Mouse (Mus musculus) thymus, adult 2 months (tissue): ENCODE results near the gene Pigx. TPM values are rescaled to one million over a fixed set of nuclear protein-coding genes. Genes with fewer than 3 reads are reported as not detected.

Experiments used
- DNase-seq: peaks from one replicate; pipeline ENCODE4 v3.0.0; 2021
- H3K27ac ChIP-seq: fragments of 200-500 bp; 2 replicates; pipeline ENCODE4 v1.5.1; 2012; ENCODE audit warnings: low read length, control low read depth; ENCODE audit not compliant: control insufficient read depth, insufficient read depth
- H3K27me3 ChIP-seq: fragments of 200-500 bp; 2 replicates; pipeline ENCODE4 v1.6.1; 2012; ENCODE audit warnings: mild to moderate bottlenecking, low read length, moderate library complexity, mixed read lengths; ENCODE audit not compliant: control insufficient read depth, insufficient read depth
- H3K36me3 ChIP-seq: fragments of 200-500 bp; 2 replicates; pipeline ENCODE4 v1.6.1; 2012; ENCODE audit warnings: mild to moderate bottlenecking, low read length, moderate library complexity; ENCODE audit not compliant: control insufficient read depth, insufficient read depth
- H3K4me1 ChIP-seq: fragments of 200-500 bp; replicated peaks from 2 replicates; pipeline ENCODE4 v1.6.1; 2012; ENCODE audit warnings: low read length; ENCODE audit not compliant: control insufficient read depth, insufficient read depth
- H3K4me3 ChIP-seq: fragments of 200-500 bp; 2 replicates; pipeline ENCODE4 v1.5.1; 2012; ENCODE audit warnings: mild to moderate bottlenecking, low read length, control low read depth, moderate library complexity; ENCODE audit not compliant: control insufficient read depth, insufficient read depth
- CTCF ChIP-seq: fragments of 200-500 bp; IDR thresholded peaks from 2 replicates; pipeline ENCODE4 v1.5.1; 2012; ENCODE audit warnings: mild to moderate bottlenecking, control low read depth, low read length, moderate library complexity, borderline replicate concordance; ENCODE audit not compliant: control insufficient read depth, poor library complexity, insufficient read depth; ENCODE audit errors: extremely low read depth
- POLR2A ChIP-seq: fragments of 200-500 bp; IDR thresholded peaks from 2 replicates; pipeline ENCODE4 v1.6.1; 2012; ENCODE audit warnings: mild to moderate bottlenecking, low read length, control low read depth, moderate library complexity; ENCODE audit not compliant: control insufficient read depth, poor library complexity, insufficient read depth; ENCODE audit errors: extremely low read depth
- WGBS: fragments of 180-500 bp; shearing (Covaris S2); methylation state at CpG from one replicate; pipeline ENCODE4 v1.1.7; 2018; 5-methylcytosine and 5-hydroxymethylcytosine counted together
- polyA plus RNA-seq: library from polyadenylated mRNA; depleted of rRNA; stranded (reverse); fragments of >200 nt; gene quantifications from 2 replicates; pipeline ENCODE4 v1.2.3, GENCODE M21; 2012; rRNA removed

Pigx gene
- polyA plus RNA-seq, 1 experiment = 89.5 TPM

GRCm38 (mm10) chr16:32063900-32064299, 35.6 kb downstream of the Pigx start:
- Histone ChIP-seq H3K27me3 (no peaks in the 10 kb centered on the region), H3K4me3 (no peak overlapping the region), H3K36me3 (no peaks in the 10 kb centered on the region), H3K27ac (no peak overlapping the region), H3K4me1 (peaks cover 9% of the 10 kb centered on the region)
- no peak for TF ChIP-seq POLR2A
- TF ChIP-seq CTCF = no peak
- no peak for DNase-seq
- WGBS = 91% methylated on average over 7 of the region's 7 CpGs

DNA sequence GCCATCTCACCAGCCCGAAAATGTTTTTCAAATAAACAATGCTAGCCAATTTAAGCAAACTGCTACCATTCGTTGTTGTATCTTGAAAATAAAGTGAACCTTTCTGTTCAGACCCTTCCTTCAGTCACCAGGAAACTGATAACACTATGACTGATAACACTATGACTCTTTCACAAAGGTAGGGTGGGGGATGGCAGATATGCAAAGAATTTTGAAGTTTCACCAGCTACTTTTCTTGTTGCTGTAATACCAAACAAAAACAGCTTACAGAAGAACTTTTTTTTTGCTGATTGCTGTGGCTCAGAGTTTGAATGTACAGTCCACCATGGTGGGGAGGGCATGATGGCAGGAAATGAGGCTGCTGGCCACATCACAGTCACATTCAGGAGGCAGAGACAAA, 37.3 kb downstream of the Pigx start:
- no peaks in the 10 kb centered on the region for H3K36me3 ChIP-seq
- H3K4me3 ChIP-seq = no peak overlapping the region
- no peak overlapping the region for H3K27ac ChIP-seq
- H3K4me1 ChIP-seq = peaks cover 9% of the 10 kb centered on the region
- no peaks in the 10 kb centered on the region for H3K27me3 ChIP-seq
- TF ChIP-seq POLR2A (no peak), CTCF (no peak)
- no peak for DNase-seq
- WGBS = 84% methylated on average over 2 of the region's 2 CpGs

DNA sequence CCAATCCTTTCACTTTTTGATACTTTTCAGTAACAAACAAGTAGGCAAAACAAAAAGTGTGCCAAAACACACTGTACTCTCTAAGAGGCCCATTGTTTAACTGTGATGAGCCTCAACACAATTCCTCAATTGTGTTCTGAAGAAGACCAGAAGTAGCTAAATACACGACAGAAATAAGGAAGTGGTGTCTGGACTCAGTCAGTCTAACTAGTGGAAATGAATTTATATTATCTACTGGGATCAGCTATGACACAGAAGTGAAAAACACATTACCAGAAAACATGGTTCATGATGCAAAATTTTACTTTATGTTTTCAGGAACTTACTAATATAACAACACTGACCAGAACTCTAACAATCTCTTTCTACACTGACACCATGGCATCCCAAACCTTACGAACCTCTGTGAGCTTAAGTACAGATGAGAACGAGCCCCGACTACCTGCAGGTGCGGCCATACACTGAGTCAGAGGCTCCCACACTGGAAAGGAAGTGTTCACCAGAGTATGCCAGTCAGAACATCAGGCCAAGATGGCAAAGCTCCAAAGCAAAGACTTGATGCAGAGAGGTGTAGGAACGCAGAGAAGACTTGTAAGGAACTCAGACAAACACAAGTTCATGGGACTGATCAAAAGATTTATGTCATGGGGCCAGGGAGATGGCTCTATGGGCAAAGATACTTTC, 39.6 kb downstream of the Pigx start:
- Histone ChIP-seq H3K27ac (no peak overlapping the region), H3K36me3 (no peaks in the 10 kb centered on the region), H3K27me3 (no peaks in the 10 kb centered on the region), H3K4me3 (no peak overlapping the region), H3K4me1 (peaks cover 6% of the 10 kb centered on the region)
- peak; percentile 38 for DNase-seq
- TF ChIP-seq POLR2A (no peak), CTCF (no peak)
- WGBS = 9% methylated on average over 6 of the region's 6 CpGs

GRCm38 (mm10) chr16:32058817-32059216, 40.7 kb downstream of the Pigx start:
- Histone ChIP-seq H3K36me3 (no peaks in the 10 kb centered on the region), H3K27ac (no peak overlapping the region), H3K27me3 (no peaks in the 10 kb centered on the region), H3K4me1 (peaks cover 6% of the 10 kb centered on the region), H3K4me3 (no peak overlapping the region)
- 91% methylated on average over 5 of the region's 5 CpGs for WGBS
- TF ChIP-seq CTCF = no peak
- TF ChIP-seq POLR2A = no peak
- DNase-seq = no peak

DNA sequence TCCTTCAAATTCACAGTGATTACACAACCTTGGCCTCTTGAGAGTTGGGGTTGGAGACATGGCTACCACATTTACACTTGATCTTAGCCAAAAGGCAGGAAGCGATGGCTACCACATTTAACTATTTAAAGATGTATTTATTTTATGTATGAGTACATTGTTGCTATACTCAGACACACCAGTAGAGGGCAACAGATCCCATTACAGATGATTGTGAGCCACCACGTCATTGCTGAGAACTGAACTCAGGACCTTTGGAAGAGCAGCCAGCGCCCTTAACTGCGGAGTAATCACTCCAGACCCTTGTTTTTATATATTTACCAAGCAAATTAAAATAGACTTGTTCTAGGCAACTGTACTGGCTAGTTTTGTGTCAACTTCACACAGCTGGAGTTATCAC, 57.2 kb downstream of the Pigx start:
- Histone ChIP-seq H3K4me3 (no peak overlapping the region), H3K36me3 (peaks cover 64% of the 10 kb centered on the region), H3K27ac (no peak overlapping the region), H3K4me1 (no peaks in the 10 kb centered on the region), H3K27me3 (no peaks in the 10 kb centered on the region)
- 92% methylated on average over 4 of the region's 4 CpGs for WGBS
- TF ChIP-seq CTCF = no peak
- TF ChIP-seq POLR2A = no peak
- no peak for DNase-seq

Other genes starting within 250 kb of the Pigx start
- 0.43 and 0.60 TPM in 2 replicates for gene Meltf, start 220.9 kb downstream of the Pigx start, polyA plus RNA-seq
- gene Pigz, start 165.9 kb downstream of the Pigx start, polyA plus RNA-seq = 8.0 and 8.2 TPM in 2 replicates
- gene 0610012G03Rik, start 151.2 kb downstream of the Pigx start, polyA plus RNA-seq = 81.3 and 88.1 TPM in 2 replicates
- 9.7 and 11.3 TPM in 2 replicates for gene Ncbp2, start 151.2 kb downstream of the Pigx start, polyA plus RNA-seq
- gene Senp5, start 96.5 kb downstream of the Pigx start, polyA plus RNA-seq = 7.6 and 7.9 TPM in 2 replicates
- 35.3 and 40.8 TPM in 2 replicates for gene Pak2, start 20.4 kb downstream of the Pigx start, polyA plus RNA-seq
- gene Cep19, start 60 bp upstream of the Pigx start, polyA plus RNA-seq = 21.4 and 21.7 TPM in 2 replicates
- 148 and 157 TPM in 2 replicates for gene Nrros, start 65.9 kb upstream of the Pigx start, polyA plus RNA-seq
- gene Bex6, start 80.1 kb upstream of the Pigx start, polyA plus RNA-seq = 0.65 and 0.79 TPM in 2 replicates
- 6.5 and 7.7 TPM in 2 replicates for gene Fbxo45, start 147.4 kb upstream of the Pigx start, polyA plus RNA-seq
- 5.3 and 5.4 TPM in 2 replicates for gene Wdr53, start 147.5 kb upstream of the Pigx start, polyA plus RNA-seq
- 0.26 TPM in 1 of 2 replicates, not detected in the other for gene Smco1, start 171.7 kb upstream of the Pigx start, polyA plus RNA-seq
- 11.6 and 18.8 TPM in 2 replicates for gene Rnf168, start 177.7 kb upstream of the Pigx start, polyA plus RNA-seq
- gene Ubxn7, start 232.5 kb upstream of the Pigx start, polyA plus RNA-seq = 50.1 and 60.4 TPM in 2 replicates